Mouse (Mus musculus) MEL (cell line): ENCODE data around the gene Cers6. TPM values are rescaled to one million over a fixed set of nuclear protein-coding genes. Genes with fewer than 3 reads are reported as not detected.

Experiments
- DNase-seq: peaks from one replicate; pipeline ENCODE4 v3.0.0; 2011; ENCODE audit warnings: low read depth, low spot score
- H3K27ac ChIP-seq: 2 replicates; pipeline ENCODE4 v1.5.1; 2012; ENCODE audit warnings: low read depth, mild to moderate bottlenecking, control low read depth, low read length, moderate library complexity; ENCODE audit not compliant: control insufficient read depth
- H3K27me3 ChIP-seq, 2 experiments: fragments of 150-350 bp in 1 of 2; sonication (generic) in 1 of 2; 2 replicates each; pipeline ENCODE4 v1.6.1; 2012; ENCODE audit warnings: low read length in 2 of 2, mild to moderate bottlenecking in 2 of 2, improper control_type of control experiment in 1 of 2, moderate library complexity in 1 of 2; ENCODE audit not compliant: insufficient read depth in 2 of 2, control insufficient read depth in 1 of 2
- H3K36me3 ChIP-seq, 2 experiments: 2 replicates each; pipeline ENCODE4 v1.6.1; 2012 to 2014; ENCODE audit warnings: low read length in 2 of 2, improper control_type of control experiment in 1 of 2, inconsistent platforms in 1 of 2, mild to moderate bottlenecking in 1 of 2; ENCODE audit not compliant: insufficient read depth in 2 of 2, control insufficient read depth in 1 of 2
- H3K4me1 ChIP-seq, 2 experiments: fragments of 150-350 bp in 1 of 2; sonication (generic) in 1 of 2; 2 replicates each; pipeline ENCODE4 v1.6.1; 2012; ENCODE audit warnings: low read length in 2 of 2, improper control_type of control experiment in 1 of 2, mild to moderate bottlenecking in 1 of 2; ENCODE audit not compliant: insufficient read depth in 2 of 2, control insufficient read depth in 1 of 2
- H3K4me3 ChIP-seq, 2 experiments: fragments of 150-350 bp in 1 of 2; sonication (generic) in 1 of 2; 2 replicates each; pipeline ENCODE4 v1.5.1; 2012; ENCODE audit warnings: low read depth in 2 of 2, low read length in 2 of 2, mild to moderate bottlenecking in 2 of 2, moderate library complexity in 2 of 2, control low read depth in 1 of 2, improper control_type of control experiment in 1 of 2; ENCODE audit not compliant: control insufficient read depth in 1 of 2, insufficient read depth in 1 of 2
- H3K79me2 ChIP-seq: 2 replicates; pipeline ENCODE4 v1.6.1; 2012; ENCODE audit warnings: mild to moderate bottlenecking, low read length, moderate library complexity; ENCODE audit not compliant: control insufficient read depth, poor library complexity, insufficient read depth
- H3K9ac ChIP-seq: 2 replicates; pipeline ENCODE4 v1.6.1; 2012; ENCODE audit warnings: low read depth, mild to moderate bottlenecking, control low read depth, low read length, moderate library complexity; ENCODE audit not compliant: control insufficient read depth, poor library complexity, severe bottlenecking
- H3K9me3 ChIP-seq: fragments of 150-350 bp; sonication (generic); replicated peaks from 2 replicates; pipeline ENCODE4 v1.6.1; 2012; ENCODE audit warnings: mild to moderate bottlenecking, low read length, improper control_type of control experiment, moderate library complexity; ENCODE audit not compliant: insufficient read depth
- BHLHE40 ChIP-seq: IDR thresholded peaks from 2 replicates; pipeline ENCODE4 v1.6.1; 2012; ENCODE audit warnings: low read depth, mild to moderate bottlenecking, inconsistent platforms, low read length, improper control_type of control experiment, borderline replicate concordance
- CHD2 ChIP-seq: IDR thresholded peaks from 2 replicates; pipeline ENCODE4 v1.6.1; 2011; ENCODE audit warnings: low read length, improper control_type of control experiment
- CTCF ChIP-seq, 3 experiments: IDR thresholded peaks in 2 of 3; conservative IDR thresholded peaks in 1 of 3; 2 replicates each; pipeline ENCODE4 v1.5.1; 2011 to 2012; ENCODE audit warnings: low read length in 3 of 3, low read depth in 2 of 3, mild to moderate bottlenecking in 2 of 3, improper control_type of control experiment in 1 of 3, inconsistent platforms in 1 of 3, mixed read lengths in 1 of 3, moderate library complexity in 1 of 3; ENCODE audit not compliant: control insufficient read depth in 1 of 3, insufficient read depth in 1 of 3, poor library complexity in 1 of 3, severe bottlenecking in 1 of 3
- EP300 ChIP-seq, 2 experiments: IDR thresholded peaks; 2 replicates each; pipeline ENCODE4 v1.6.1; 2011; ENCODE audit warnings: improper control_type of control experiment in 2 of 2, low read length in 2 of 2, low read depth in 1 of 2, mild to moderate bottlenecking in 1 of 2
- GABPA ChIP-seq: IDR thresholded peaks from 2 replicates; pipeline ENCODE4 v1.6.1; 2012; ENCODE audit warnings: low read depth, mild to moderate bottlenecking, inconsistent platforms, low read length, improper control_type of control experiment, moderate library complexity
- GATA1 ChIP-seq: IDR thresholded peaks from 2 replicates; pipeline ENCODE4 v1.6.1; 2011; ENCODE audit warnings: low read depth, low read length, improper control_type of control experiment
- HCFC1 ChIP-seq: IDR thresholded peaks from 2 replicates; pipeline ENCODE4 v1.6.1; 2012; ENCODE audit warnings: low read depth, mild to moderate bottlenecking, inconsistent platforms, low read length, improper control_type of control experiment, moderate library complexity
- JUND ChIP-seq: IDR thresholded peaks from 2 replicates; pipeline ENCODE4 v1.6.1; 2011; ENCODE audit warnings: low read depth, mild to moderate bottlenecking, improper control_type of control experiment, low read length
- KAT2A ChIP-seq: conservative IDR thresholded peaks from 2 replicates; pipeline ENCODE4 v1.6.1; 2012; ENCODE audit warnings: low read depth, low read length, improper control_type of control experiment, inconsistent platforms
- MAX ChIP-seq: IDR thresholded peaks from 2 replicates; pipeline ENCODE4 v1.6.1; 2011; ENCODE audit warnings: low read length, improper control_type of control experiment
- MXI1 ChIP-seq: IDR thresholded peaks from 2 replicates; pipeline ENCODE4 v1.6.1; 2011; ENCODE audit warnings: mild to moderate bottlenecking, low read depth, low read length, improper control_type of control experiment
- NRF1 ChIP-seq: IDR thresholded peaks from 2 replicates; pipeline ENCODE4 v1.6.1; 2014; ENCODE audit warnings: low read depth, mild to moderate bottlenecking, inconsistent platforms, low read length, improper control_type of control experiment, moderate library complexity; ENCODE audit not compliant: poor library complexity, insufficient read depth, severe bottlenecking
- POLR2AphosphoS2 ChIP-seq: IDR thresholded peaks from 2 replicates; pipeline ENCODE4 v1.6.1; 2011; ENCODE audit warnings: low read length, improper control_type of control experiment
- RAD21 ChIP-seq: IDR thresholded peaks from 2 replicates; pipeline ENCODE4 v1.6.1; 2011; ENCODE audit warnings: mild to moderate bottlenecking, low read depth, low read length, improper control_type of control experiment
- SMC3 ChIP-seq: IDR thresholded peaks from 2 replicates; pipeline ENCODE4 v1.6.1; 2011; ENCODE audit warnings: low read depth, low read length, improper control_type of control experiment
- TAL1 ChIP-seq: IDR thresholded peaks from 2 replicates; pipeline ENCODE4 v1.6.1; 2012; ENCODE audit warnings: mild to moderate bottlenecking, inconsistent platforms, low read length, moderate library complexity, mixed read lengths
- TBP ChIP-seq: IDR thresholded peaks from 2 replicates; pipeline ENCODE4 v1.8.0; 2011; ENCODE audit warnings: low read depth, low read length, improper control_type of control experiment
- UBTF ChIP-seq: IDR thresholded peaks from 2 replicates; pipeline ENCODE4 v1.6.1; 2012; ENCODE audit warnings: low read depth, mild to moderate bottlenecking, inconsistent platforms, low read length, improper control_type of control experiment, moderate library complexity, borderline replicate concordance; ENCODE audit not compliant: insufficient read depth
- USF2 ChIP-seq, 2 experiments: IDR thresholded peaks; 2 replicates each; pipeline ENCODE4 v1.6.1; 2011 to 2012; ENCODE audit warnings: improper control_type of control experiment in 2 of 2, low read length in 2 of 2, borderline replicate concordance in 1 of 2, inconsistent platforms in 1 of 2, low read depth in 1 of 2, mild to moderate bottlenecking in 1 of 2; ENCODE audit not compliant: insufficient read depth in 1 of 2
- ZC3H11A ChIP-seq: IDR thresholded peaks from 2 replicates; pipeline ENCODE4 v1.6.1; 2012; ENCODE audit warnings: low read depth, mild to moderate bottlenecking, inconsistent platforms, low read length, improper control_type of control experiment
- ZKSCAN1 ChIP-seq: IDR thresholded peaks from 2 replicates; pipeline ENCODE4 v1.6.1; 2012; ENCODE audit warnings: low read depth, mild to moderate bottlenecking, inconsistent platforms, low read length, improper control_type of control experiment, moderate library complexity
- polyA plus RNA-seq, 2 experiments: library from polyadenylated mRNA; stranded (reverse) in 1 of 2; unstranded in 1 of 2; fragments of >175 nt in 1 of 2; fragments of >200 nt in 1 of 2; gene quantifications; 2 replicates each; pipeline versions ENCODE4 v1.2.1 to v1.2.4; 2012; ENCODE audit warnings: low replicate concordance in 2 of 2, low read depth in 1 of 2; ENCODE audit not compliant: insufficient read length in 2 of 2, insufficient read depth in 1 of 2, missing spikeins in 1 of 2
- total RNA-seq: library from RNA; depleted of rRNA; stranded (reverse); fragments of 300-350 nt; gene quantifications from 2 replicates; pipeline ENCODE4 v1.2.3, GENCODE M21; 2012

The Cers6 gene
- total and polyA plus RNA-seq, 3 experiments: not detected

GRCm38 (mm10) chr2:69128921-69129395, 267.7 kb downstream of the Cers6 start:
- H3K79me2 ChIP-seq: no peaks in the 10 kb centered on the region
- no peak overlapping the region for H3K4me3 ChIP-seq
- no peaks in the 10 kb centered on the region for H3K36me3 ChIP-seq
- no peak overlapping the region for H3K27ac ChIP-seq
- H3K9ac ChIP-seq: no peak overlapping the region
- no peak for TF ChIP-seq GATA1
- no peak for TF ChIP-seq CHD2
- TF ChIP-seq EP300 (IDR thresholded peaks at IDR 0.05; ENCODE audit: low read depth in 1 of 2, low read length in 2 of 2): no peak
- no peak for TF ChIP-seq USF2 (IDR thresholded peaks at IDR 0.05; ENCODE audit: borderline replicate concordance in 1 of 2, insufficient read depth in 1 of 2, low read depth in 1 of 2, low read length in 2 of 2)
- TF ChIP-seq TAL1: no peak
- TF ChIP-seq RAD21: no peak
- TF ChIP-seq ZC3H11A: no peak
- no peak for TF ChIP-seq SMC3
- no peak for TF ChIP-seq MAX
- no peak for TF ChIP-seq UBTF
- TF ChIP-seq ZKSCAN1: no peak
- no peak for TF ChIP-seq MXI1
- TF ChIP-seq BHLHE40: no peak
- no peak for TF ChIP-seq JUND
- no peak for TF ChIP-seq POLR2AphosphoS2
- no peak for TF ChIP-seq HCFC1
- no peak for TF ChIP-seq KAT2A
- no peak for TF ChIP-seq TBP
- DNase-seq: no peak
- no peaks in the 10 kb centered on the region for H3K4me1 ChIP-seq
- H3K9me3 ChIP-seq: no peaks in the 10 kb centered on the region
- H3K27me3 ChIP-seq: no peaks in the 10 kb centered on the region; a peak in 1 of 4 replicates

- no peak for DNase-seq
- no peaks in the 10 kb centered on the region for H3K4me1 ChIP-seq
- no peak overlapping the region for H3K4me3 ChIP-seq
- no peaks in the 10 kb centered on the region; a peak in 1 of 4 replicates for H3K27me3 ChIP-seq
- H3K9ac ChIP-seq: no peak overlapping the region
- TF ChIP-seq TBP (no peak), NRF1 (no peak), GABPA (no peak), CTCF (IDR thresholded peaks at IDR 0.05 in 2 of 3, conservative IDR thresholded peaks at IDR 0.05 in 1 of 3; ENCODE audit: control insufficient read depth in 1 of 3, insufficient read depth in 1 of 3, low read depth in 2 of 3, low read length in 3 of 3, poor library complexity in 1 of 3, severe bottlenecking in 1 of 3) (no peak), ZC3H11A (no peak)
- no peak overlapping the region for H3K27ac ChIP-seq
- H3K9me3 ChIP-seq: no peaks in the 10 kb centered on the region
- no peaks in the 10 kb centered on the region for H3K36me3 ChIP-seq
- H3K79me2 ChIP-seq: no peaks in the 10 kb centered on the region
Measured at GRCm38 (mm10) chr2:69129425-69130210, 268.4 kb downstream of the Cers6 start.
